Mouse (Mus musculus): ENCODE data around the gene Kptn.

The Kptn gene

GRCm38 (mm10) chr7:16119569-16120261, at the start of gene Kptn:
Kptn (plus strand) TSS chr7:16119895.
- DNase-seq, result peak; percentile 91

DNA sequence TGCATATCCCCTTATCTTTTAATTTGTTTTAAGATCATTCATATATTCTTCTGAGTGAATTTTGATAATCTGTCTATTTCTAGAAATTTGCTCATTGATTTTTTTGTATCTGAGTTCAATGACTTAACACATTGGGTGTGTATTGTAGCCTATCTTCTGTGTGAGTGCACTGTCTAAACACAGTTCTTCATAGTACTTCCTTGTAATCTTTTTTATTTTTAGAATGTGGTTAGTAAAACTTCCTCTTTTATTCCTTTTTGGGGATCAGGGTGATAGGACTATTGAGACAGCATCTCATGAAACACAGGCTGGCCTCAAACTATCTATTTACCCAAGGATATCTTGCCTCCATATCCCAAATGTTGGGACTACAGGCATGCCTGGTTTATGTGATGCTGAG, 48.8 kb upstream of the Kptn start:
- DNase-seq, result no peak

- DNase-seq, result no peak
Observed at GRCm38 (mm10) chr7:16071906-16072305, 47.8 kb upstream of the Kptn start.

DNA sequence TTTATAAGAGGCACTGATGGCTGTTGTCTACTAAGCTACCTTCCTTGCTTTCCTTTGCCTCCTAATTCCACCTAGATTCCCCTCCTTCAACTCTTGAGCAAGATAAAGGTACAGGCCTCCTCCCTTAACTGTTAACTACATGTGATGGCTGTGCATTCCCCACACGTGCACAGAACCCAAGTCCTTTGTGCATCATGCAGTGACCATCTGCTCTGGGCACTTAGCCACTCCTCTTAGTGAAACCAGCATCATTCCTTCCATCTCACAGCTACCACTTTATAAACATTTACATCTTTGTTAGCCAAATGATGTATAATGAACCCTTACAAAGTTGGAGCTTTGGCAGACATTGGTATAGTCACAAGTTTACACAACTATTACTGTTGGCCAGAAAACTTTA, 39.7 kb upstream of the Kptn start:
- no peak for DNase-seq

GRCm38 (mm10) chr7:16080581-16080980, 39.1 kb upstream of the Kptn start:
- DNase-seq, result no peak

- DNase-seq, result no peak
Observed at GRCm38 (mm10) chr7:16083361-16083760, 36.3 kb upstream of the Kptn start.

- no peak for DNase-seq
Observed at GRCm38 (mm10) chr7:16087587-16087986, 32.1 kb upstream of the Kptn start.

DNA sequence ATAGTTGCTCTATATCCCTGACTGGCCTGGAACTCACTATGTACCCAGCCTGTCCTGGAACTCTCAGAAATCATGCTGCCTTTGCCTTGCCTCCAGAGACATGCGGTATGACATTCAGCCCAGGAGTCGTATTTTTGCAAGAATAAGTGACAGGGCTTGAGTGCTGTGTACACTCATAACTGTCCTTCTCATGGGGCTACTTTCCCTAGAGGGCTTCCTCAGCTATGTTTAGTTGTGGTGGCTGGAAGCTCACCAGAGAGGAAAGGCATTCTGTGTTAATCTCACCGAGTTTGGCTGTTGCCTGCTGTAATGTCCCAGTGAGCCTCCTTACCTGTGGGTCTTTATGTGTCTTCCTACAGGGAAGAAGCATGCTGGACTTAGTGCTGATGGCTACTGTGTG, 25.1 kb upstream of the Kptn start:
- no peak for DNase-seq

GRCm38 (mm10) chr7:16098021-16099017, 21.4 kb upstream of the Kptn start, which contains the start of gene Napa:
Napa (plus strand) TSS chr7:16098458.
- DNase-seq, result peak; percentile 99

DNA sequence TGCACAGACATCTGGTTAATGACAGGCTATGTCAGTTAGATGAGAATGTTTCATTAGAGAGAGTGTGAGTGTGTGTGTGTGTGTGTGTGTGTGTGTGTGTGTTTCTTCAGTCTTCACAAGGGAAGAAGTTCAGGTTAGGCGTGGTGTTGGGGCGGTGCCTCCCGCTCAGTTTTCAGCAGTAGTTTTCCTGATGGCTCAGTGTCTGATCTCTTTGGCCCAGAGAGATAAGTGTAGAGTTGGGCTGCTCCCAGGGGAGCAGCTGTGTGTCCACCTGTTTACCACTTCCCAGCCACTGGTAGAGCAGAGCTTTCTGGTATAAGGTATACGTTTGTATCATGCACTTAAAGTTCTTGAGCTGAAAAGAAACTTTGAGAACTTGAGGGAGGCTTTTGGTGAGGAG, 19.8 kb upstream of the Kptn start:
- no peak for DNase-seq

DNA sequence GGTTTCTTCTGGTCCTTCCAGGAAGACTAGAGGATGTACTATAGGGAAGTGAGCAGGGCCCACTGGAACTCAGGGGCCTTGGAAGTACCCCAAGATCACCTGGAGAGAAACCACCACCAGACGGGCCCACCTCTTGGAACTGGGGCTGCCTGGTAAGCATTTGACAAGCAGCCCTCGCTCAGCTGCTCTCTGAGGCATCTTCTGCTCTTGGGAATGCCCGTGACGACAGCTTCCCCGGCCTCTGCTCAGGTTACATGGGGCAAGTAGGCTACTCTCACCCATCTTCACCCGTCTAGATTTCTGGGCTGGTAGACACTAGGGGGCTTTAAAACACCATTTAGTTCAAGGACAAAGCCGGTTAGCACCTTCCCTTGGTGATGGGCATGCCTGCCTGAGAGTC, 18.6 kb upstream of the Kptn start:
- DNase-seq, result no peak

GRCm38 (mm10) chr7:16101726-16102475, 17.8 kb upstream of the Kptn start:
- DNase-seq, result no peak

- DNase-seq, result no peak
Observed at GRCm38 (mm10) chr7:16102686-16103226, 16.9 kb upstream of the Kptn start.

GRCm38 (mm10) chr7:16103760-16104159, 15.9 kb upstream of the Kptn start:
- DNase-seq, result no peak

GRCm38 (mm10) chr7:16104611-16105388, 14.9 kb upstream of the Kptn start:
- no peak for DNase-seq

DNA sequence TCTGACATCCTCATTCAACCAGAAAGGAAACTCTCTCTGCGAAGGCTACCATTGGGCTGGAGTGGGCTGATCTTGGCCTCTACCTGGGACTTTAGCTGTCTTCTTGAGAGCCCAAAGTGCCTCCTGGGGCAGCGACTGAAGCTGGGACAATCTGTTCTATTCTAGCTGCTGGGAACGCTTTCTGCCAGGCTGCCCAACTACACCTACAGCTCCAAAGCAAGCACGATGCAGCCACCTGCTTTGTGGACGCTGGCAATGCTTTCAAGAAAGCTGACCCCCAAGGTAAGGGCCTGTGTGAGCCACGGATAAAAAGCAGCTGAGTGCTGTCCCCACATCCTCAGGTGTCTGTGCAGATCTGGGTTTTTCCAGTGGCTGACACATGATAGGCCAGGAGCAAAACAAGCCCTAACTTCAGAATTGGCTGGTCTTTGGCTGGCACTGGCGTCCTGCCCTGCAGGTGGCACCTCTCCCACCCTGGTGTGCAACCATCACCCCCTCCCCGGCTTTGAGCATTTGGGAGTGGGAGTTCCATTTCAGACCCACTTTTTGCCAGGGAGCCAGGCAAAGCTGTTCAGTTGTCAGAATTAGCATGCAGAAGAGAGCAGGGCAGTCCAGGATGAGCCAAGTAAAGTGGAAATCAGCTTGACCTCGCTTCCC, 10.7 kb upstream of the Kptn start:
- no peak for DNase-seq

- DNase-seq, result no peak
Observed at GRCm38 (mm10) chr7:16110158-16110557, 9.5 kb upstream of the Kptn start.

DNA sequence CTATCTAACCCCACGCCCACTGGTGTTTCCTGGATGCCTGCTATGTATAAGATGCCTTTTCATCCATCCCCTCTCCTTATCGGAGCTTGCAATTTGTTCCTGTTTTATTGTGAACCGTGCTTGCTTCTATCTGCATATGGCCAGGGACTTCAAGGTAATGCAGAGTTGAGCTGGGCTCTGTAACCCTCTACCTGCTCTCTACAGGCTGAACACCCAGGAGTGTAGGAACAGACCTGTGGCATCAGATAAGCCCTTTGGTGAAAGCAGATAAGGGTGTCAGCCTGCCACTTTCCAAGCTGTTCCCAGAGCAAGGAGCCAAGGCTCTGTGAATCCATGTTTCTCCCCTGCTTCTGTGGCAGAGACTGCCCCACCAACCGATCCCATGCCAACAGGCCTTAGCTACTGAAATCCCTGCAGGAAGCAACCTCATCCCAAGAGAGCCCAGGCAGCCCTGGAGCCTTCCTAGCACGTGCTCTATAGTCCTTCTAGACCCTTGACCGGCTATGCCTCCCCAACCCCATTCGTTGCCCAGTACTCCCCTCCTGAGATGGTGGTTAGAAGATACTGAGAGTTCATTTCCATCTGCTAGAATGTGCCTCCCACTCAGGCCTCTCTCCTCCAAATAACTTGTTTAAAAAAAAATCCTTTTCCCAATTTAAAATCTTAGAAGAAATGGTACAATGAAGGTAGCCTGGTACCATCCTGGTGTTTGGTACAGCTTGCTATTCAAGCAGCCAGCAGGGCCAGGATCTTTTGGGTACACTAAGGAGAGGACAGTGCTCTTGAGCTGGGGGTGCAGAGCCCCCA, 8.2 kb upstream of the Kptn start:
- DNase-seq, result no peak

GRCm38 (mm10) chr7:16116418-16116817, 3.3 kb upstream of the Kptn start:
- DNase-seq, result no peak

GRCm38 (mm10) chr7:16117100-16117499, 2.6 kb upstream of the Kptn start:
- no peak for DNase-seq

DNA sequence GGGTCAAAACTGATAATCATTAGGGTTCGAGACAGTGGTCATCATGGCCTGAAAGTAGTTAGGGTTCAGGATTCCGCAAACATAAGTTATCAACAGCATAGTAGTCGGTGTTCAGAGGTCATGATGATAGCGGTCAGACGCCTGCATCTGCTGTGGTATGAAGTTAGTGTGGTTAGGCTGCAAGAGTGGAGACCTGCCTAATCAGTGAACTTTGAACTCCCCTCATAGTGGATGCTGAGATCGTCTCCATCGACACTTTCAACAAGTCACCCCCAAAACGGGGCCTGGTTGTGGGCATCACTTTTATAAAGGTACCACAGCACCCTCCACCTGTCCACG, 536 bp downstream of the Kptn start:
- no peak for DNase-seq

Measured in kidney, postnatal 10 days (tissue).